Comparison of ENCODE assay signal across 22 mouse cellular contexts in the genomic region with DNA sequence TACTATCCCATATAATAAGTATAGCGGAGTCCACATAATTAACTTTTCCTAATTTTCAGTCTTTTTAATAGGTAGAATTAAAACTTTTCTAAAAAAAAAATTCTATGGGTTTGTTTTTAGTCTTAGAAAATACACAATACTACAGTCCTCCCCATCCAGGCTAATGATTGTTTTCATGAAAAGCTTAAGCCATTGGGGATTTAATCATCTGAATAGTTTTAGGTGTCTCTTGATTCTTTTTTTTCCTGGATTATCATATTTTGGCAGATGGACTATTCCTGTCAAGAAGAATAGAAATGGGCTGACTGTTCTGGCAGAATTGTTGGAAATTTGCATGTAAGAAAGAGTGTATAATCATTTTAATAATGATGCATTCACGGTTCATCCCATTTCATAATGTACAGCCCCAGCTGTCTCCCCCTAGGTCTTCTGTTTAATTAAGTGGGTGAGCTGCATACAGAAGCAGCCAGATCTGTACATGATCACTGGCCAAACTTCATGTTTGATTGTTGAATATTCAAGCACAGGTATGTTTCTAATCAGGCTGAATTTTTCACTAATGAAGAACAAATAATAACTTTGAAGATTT.
DNase-seq lines count a peak whose midpoint lies in the region; ATAC-seq and TF ChIP-seq lines count a peak whose summit lies in the region.
"Had no signal": no experiment of that assay in that cellular context is flagged by ENCODE, and none has a peak within 500 bp of the region (broad histone marks: within the 10 kb centered on the region; RNA-seq: fewer than 3 reads in every experiment).

No protein-coding gene starts in this region.

- H3K4me2 ChIP-seq in hindbrain, embryonic 14.5 days (replicated peaks) = no peak overlapping the region
- H3K4me2 ChIP-seq in midbrain, embryonic 15.5 days = no peak overlapping the region
- H3K4me2 ChIP-seq: liver, embryonic 15.5 days; lung, embryonic 15.5 days had no signal

- no peak for TF ChIP-seq EP300 in heart, adult 2 months (IDR thresholded peaks at IDR 0.05; ENCODE audit: insufficient read depth, low read depth, low read length)

- DNase-seq in cerebellum, postnatal 10 days = peak; percentile 0 to 4
- no peak for DNase-seq in cerebellum, adult 9-11 months
- peak; percentile 2 for DNase-seq in brain, adult 2 months (ENCODE audit: low read depth, low spot score)
- peak; percentile 26 for DNase-seq in hindbrain, embryonic 14.5 days (ENCODE audit: low spot score)
- no peak for DNase-seq in heart, adult 2 months
- DNase-seq: adrenal gland, postnatal 25 days; cerebellum, adult 11 months; cerebellum, postnatal 14 days; kidney, adult 9 months; kidney, postnatal 14 days; liver; lung, postnatal 4 days; right cerebral cortex, adult 18-20 months; right cerebral cortex, postnatal 4 days; thymus, postnatal 14 days had no signal

- no peaks in the 10 kb centered on the region for H3K27me3 ChIP-seq in hindbrain, embryonic 14.5 days (ENCODE audit: control insufficient read depth, insufficient read depth, low read length)
- H3K27me3 ChIP-seq in midbrain, embryonic 15.5 days (replicated peaks) = no peaks in the 10 kb centered on the region
- no peaks in the 10 kb centered on the region for H3K27me3 ChIP-seq in heart, adult 2 months (ENCODE audit: control insufficient read depth, insufficient read depth, low read length)
- H3K27me3 ChIP-seq: liver, embryonic 15.5 days; lung, embryonic 15.5 days had no signal

- no peak for TF ChIP-seq CTCF in heart, adult 2 months (IDR thresholded peaks at IDR 0.05)

- no peaks in the 10 kb centered on the region for H3K4me1 ChIP-seq in hindbrain, embryonic 14.5 days (replicated peaks; ENCODE audit: control insufficient read depth, insufficient read depth, low read length)
- no peaks in the 10 kb centered on the region for H3K4me1 ChIP-seq in midbrain, embryonic 15.5 days
- H3K4me1 ChIP-seq in heart, adult 2 months (ENCODE audit: control insufficient read depth, insufficient read depth, low read length) = no peaks in the 10 kb centered on the region
- H3K4me1 ChIP-seq: heart, embryonic 10.5 days; limb, embryonic 10.5 days; liver, embryonic 15.5 days; lung, embryonic 15.5 days had no signal

- ATAC-seq in hindbrain, embryonic 14.5 days (ENCODE audit: low FRiP score) = peak; percentile 78; the same call in 1 of the 2 replicates
- peak; percentile 84; the same call in 1 of the 2 replicates for ATAC-seq in midbrain, embryonic 15.5 days (replicated peaks)
- ATAC-seq in megakaryocyte, adult 5-6 weeks (ENCODE audit: poor library complexity, severe bottlenecking) = no peak
- ATAC-seq: intestine, embryonic 16.5 days had no signal

- H3K9me3 ChIP-seq in hindbrain, embryonic 14.5 days (ENCODE audit: control insufficient read depth, low read length) = no peaks in the 10 kb centered on the region
- no peaks in the 10 kb centered on the region for H3K9me3 ChIP-seq in midbrain, embryonic 15.5 days
- H3K9me3 ChIP-seq: heart, embryonic 10.5 days; limb, embryonic 10.5 days; liver, embryonic 15.5 days; lung, embryonic 15.5 days had no signal

- H3K79me2 ChIP-seq in heart, adult 2 months (replicated peaks; ENCODE audit: control insufficient read depth, insufficient read depth, low read length) = no peaks in the 10 kb centered on the region

- no peak for TF ChIP-seq POLR2A in heart, adult 2 months (IDR thresholded peaks at IDR 0.05; ENCODE audit: insufficient read depth, low read depth, low read length)

- no peaks in the 10 kb centered on the region for H3K36me3 ChIP-seq in hindbrain, embryonic 14.5 days (replicated peaks; ENCODE audit: control insufficient read depth, insufficient read depth)
- no peaks in the 10 kb centered on the region for H3K36me3 ChIP-seq in midbrain, embryonic 15.5 days (replicated peaks)
- H3K36me3 ChIP-seq in heart, adult 2 months (ENCODE audit: control insufficient read depth, insufficient read depth, low read length) = no peaks in the 10 kb centered on the region
- H3K36me3 ChIP-seq: heart, embryonic 10.5 days; limb, embryonic 10.5 days; liver, embryonic 15.5 days; lung, embryonic 15.5 days had no signal

- no peak overlapping the region for H3K4me3 ChIP-seq in hindbrain, embryonic 14.5 days (replicated peaks; ENCODE audit: low read length)
- H3K4me3 ChIP-seq in midbrain, embryonic 15.5 days = no peak overlapping the region
- H3K4me3 ChIP-seq in heart, adult 2 months = no peak overlapping the region
- H3K4me3 ChIP-seq: heart, embryonic 10.5 days; limb, embryonic 10.5 days; liver, embryonic 15.5 days; lung, embryonic 15.5 days had no signal

- H3K9ac ChIP-seq in hindbrain, embryonic 14.5 days = no peak overlapping the region
- H3K9ac ChIP-seq in midbrain, embryonic 15.5 days = no peak overlapping the region
- H3K9ac ChIP-seq in heart, adult 2 months (ENCODE audit: low read depth, low read length) = no peak overlapping the region
- H3K9ac ChIP-seq: liver, embryonic 15.5 days; lung, embryonic 15.5 days had no signal

- intact Hi-C loops in heart, adult 2 months (cut with DNase I) = no loop called here

- 51% methylated on average over 2 of the region's 2 CpGs for WGBS in hindbrain, embryonic 14.5 days
- WGBS in midbrain, embryonic 15.5 days = 58% methylated on average over 2 of the region's 2 CpGs
- 74% methylated on average over 2 of the region's 2 CpGs for WGBS in heart, adult 2 months

- H3K27ac ChIP-seq in hindbrain, embryonic 14.5 days = no peak overlapping the region
- H3K27ac ChIP-seq in midbrain, embryonic 15.5 days = no peak overlapping the region
- no peak overlapping the region for H3K27ac ChIP-seq in heart, adult 2 months
- H3K27ac ChIP-seq: heart, embryonic 10.5 days; limb, embryonic 10.5 days; liver, embryonic 15.5 days; lung, embryonic 15.5 days had no signal

Comparison
In these comparisons a context has a peak if more than half of its experiments do, and no peak if none do; other contexts are left out.
1. DNase-seq: peak in cerebellum, postnatal 10 days (2 of 2), brain, adult 2 months (single experiment) and hindbrain, embryonic 14.5 days (single experiment); none in cerebellum, adult 9-11 months (single experiment) and heart, adult 2 months (0 of 2).